Mouse (Mus musculus): ENCODE measurements around the gene Neu1. TPM values are rescaled to one million over a fixed set of nuclear protein-coding genes. Genes with fewer than 3 reads are reported as not detected.

The Neu1 gene
- total and polyA plus RNA-seq, 3 experiments = 31.2 to 32.0 (median 31.9) TPM

DNA sequence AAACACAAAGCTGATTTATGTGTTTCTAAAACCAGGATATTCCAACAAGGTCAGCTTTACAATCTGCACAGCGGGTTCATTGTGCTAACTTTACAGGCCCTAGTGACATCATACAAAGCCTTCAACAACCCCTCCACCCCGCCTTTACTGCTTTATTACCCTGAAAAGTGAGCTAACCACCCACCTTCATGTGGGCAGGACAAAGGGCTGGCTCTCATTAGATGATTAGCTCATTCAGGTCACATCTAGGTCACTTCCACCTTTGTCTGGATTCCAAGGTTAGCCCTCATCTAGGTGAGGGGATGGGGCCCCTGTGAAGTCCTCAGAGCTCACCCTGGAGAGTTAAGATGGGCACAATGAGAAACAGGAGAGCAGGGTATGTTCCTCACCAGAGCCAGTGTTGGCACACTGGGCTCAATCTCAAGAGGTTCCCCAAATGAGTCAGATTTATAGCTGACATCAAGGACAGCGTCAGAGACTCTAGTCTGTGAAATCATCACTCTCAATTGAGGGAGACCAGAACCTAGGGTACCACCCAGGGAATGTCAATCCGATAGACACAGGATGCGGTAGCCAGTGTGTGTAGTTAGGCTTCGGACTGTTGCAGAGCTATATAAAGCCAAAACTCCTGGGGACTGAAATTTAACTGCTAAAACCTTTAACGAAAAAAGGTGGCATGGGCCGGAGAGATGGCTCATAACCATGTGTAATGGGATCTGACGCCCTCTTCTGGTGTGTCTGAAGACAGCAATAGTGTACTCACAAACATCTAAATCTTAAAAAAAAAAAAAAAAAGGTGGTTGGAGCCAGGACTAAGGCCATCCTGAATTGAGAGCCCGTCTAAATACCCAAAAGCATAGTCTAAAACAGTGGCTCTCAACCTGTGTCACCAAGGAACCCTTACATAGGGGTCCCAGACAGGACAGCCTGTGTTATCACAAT is 19.7 kb downstream of the Neu1 start:
- peak overlapping the region; percentile 87 to 98 (median 96) for H3K4me3 ChIP-seq (replicated peaks in 1 of 3; ENCODE audit: low read depth in 2 of 3, low read length in 2 of 3, poor library complexity in 1 of 3)
- no peaks in the 10 kb centered on the region for H3K27me3 ChIP-seq (replicated peaks)
- DNase-seq (ENCODE audit: extremely low read depth) = peak; percentile 37
- TF ChIP-seq MEF2A (IDR thresholded peaks at IDR 0.05; ENCODE audit: borderline replicate concordance, low read depth, low read length) (no peak), MYC (IDR thresholded peaks at IDR 0.05; ENCODE audit: low read depth, low read length) (peak; percentile 81), PAX5 (IDR thresholded peaks at IDR 0.05; ENCODE audit: low read length) (no peak), MXI1 (IDR thresholded peaks at IDR 0.05; ENCODE audit: low read depth, low read length) (no peak), BHLHE40 (IDR thresholded peaks at IDR 0.05; ENCODE audit: low read depth, low read length) (no peak), CHD1 (IDR thresholded peaks at IDR 0.05; ENCODE audit: low read depth, low read length) (no peak; the same call in 1 of the 2 replicates), EP300 (IDR thresholded peaks at IDR 0.05; ENCODE audit: low read length) (no peak), ZNF384 (IDR thresholded peaks at IDR 0.05; ENCODE audit: low read depth, low read length) (peak; percentile 78), POLR2A (IDR thresholded peaks at IDR 0.05; ENCODE audit: low read depth, low read length) (no peak; the same call in 1 of the 2 replicates), GABPA (IDR thresholded peaks at IDR 0.05; ENCODE audit: insufficient replicate concordance, low read depth, low read length) (no peak), CTCF (conservative IDR thresholded peaks at IDR 0.05 in 1 of 2, IDR thresholded peaks at IDR 0.05 in 1 of 2; ENCODE audit: low read depth in 2 of 2, low read length in 2 of 2) (peak; percentile 26 to 43; a peak in 2 of 4 replicates), JUN (IDR thresholded peaks at IDR 0.05; ENCODE audit: insufficient read depth, low read depth, low read length) (no peak), MAFK (IDR thresholded peaks at IDR 0.05; ENCODE audit: insufficient replicate concordance, low read length) (no peak), NELFE (IDR thresholded peaks at IDR 0.05; ENCODE audit: low read depth, low read length) (no peak), TCF12 (IDR thresholded peaks at IDR 0.05; ENCODE audit: low read depth, low read length) (no peak), USF1 (IDR thresholded peaks at IDR 0.05; ENCODE audit: low read depth, low read length) (no peak), SIN3A (IDR thresholded peaks at IDR 0.05; ENCODE audit: low read length) (peak; percentile 49; the same call in 1 of the 2 replicates), ZMIZ1 (IDR thresholded peaks at IDR 0.05; ENCODE audit: low read depth, low read length) (peak; percentile 25; the same call in 1 of the 2 replicates), USF2 (conservative IDR thresholded peaks at IDR 0.05; ENCODE audit: low read depth, low read length) (no peak), JUND (conservative IDR thresholded peaks at IDR 0.05; ENCODE audit: low read depth, low read length) (no peak), RAD21 (IDR thresholded peaks at IDR 0.05; ENCODE audit: low read depth, low read length) (no peak), ZC3H11A (IDR thresholded peaks at IDR 0.05; ENCODE audit: low read depth, low read length) (no peak), ZKSCAN1 (IDR thresholded peaks at IDR 0.05; ENCODE audit: borderline replicate concordance, low read depth, low read length) (no peak), KAT2A (IDR thresholded peaks at IDR 0.05; ENCODE audit: insufficient replicate concordance, low read length) (no peak), HCFC1 (IDR thresholded peaks at IDR 0.05; ENCODE audit: low read depth, low read length) (no peak), CHD2 (IDR thresholded peaks at IDR 0.05; ENCODE audit: low read length) (0 out of 2 replicates have a peak, but pooled peaks have one; percentile 21)
- in situ Hi-C loops (cut with MboI; ENCODE audit: low pct_ligation_motif_present, low pct_unique_long_range_greater_than_20kb, low sequenced_read_pairs) = no loop called here
- peak overlapping the region; percentile 87 for H3K4me2 ChIP-seq (ENCODE audit: insufficient read depth, low read depth, poor library complexity, severe bottlenecking)
- peaks cover 19% of the 10 kb centered on the region for H3K79me2 ChIP-seq (replicated peaks; ENCODE audit: control insufficient read depth, extremely low read depth, insufficient read depth, poor library complexity, severe bottlenecking)
- no peaks in the 10 kb centered on the region for H3K9me3 ChIP-seq (replicated peaks; ENCODE audit: low read length)
- peak overlapping the region; percentile 51; the same call in 1 of the 2 replicates for H3K27ac ChIP-seq (ENCODE audit: insufficient read depth, low read depth)
- H3K36me3 ChIP-seq (replicated peaks in 1 of 2; ENCODE audit: control insufficient read depth in 1 of 2, insufficient read depth in 1 of 2, low read length in 1 of 2) = peaks cover 15 to 29% of the 10 kb centered on the region in 2 experiments
- peak overlapping the region; percentile 92 for H3K9ac ChIP-seq (ENCODE audit: insufficient read depth, low read depth)
- H3K4me1 ChIP-seq (ENCODE audit: control insufficient read depth in 1 of 2, insufficient read depth in 2 of 2) = peaks cover 10 to 19% of the 10 kb centered on the region in 2 experiments; a peak in 3 of 4 replicates
- dilution Hi-C loops (cut with MboI; ENCODE audit: extremely low pct_ligation_motif_present, extremely low pct_unique_long_range_greater_than_20kb, low sequenced_read_pairs) = no loop called here

All from CH12.LX (cell line).